Mouse (Mus musculus): ENCODE measurements at regions not wholly inside any gene's neighbourhood (a gene's known extent, or its start where the extent isn't known, plus 50 kb on each side); places are given as distances from the start of the nearest gene placed in this dataset.

GRCm38 (mm10) chr17:91333202-91333601 lies 240.3 kb upstream of the Nrxn1 start:
- TF ChIP-seq POLR2A (IDR thresholded peaks at IDR 0.05; ENCODE audit: insufficient read depth, low read length): no peak
- no peak for TF ChIP-seq CTCF (IDR thresholded peaks at IDR 0.05; ENCODE audit: low read depth, low read length)
